Mouse (Mus musculus) bone marrow macrophage, adult 2 months (primary cell): ENCODE measurements at regions not wholly inside any gene's neighbourhood (a gene's known extent, or its start where the extent isn't known, plus 50 kb on each side); places are given as distances from the start of the nearest gene placed in this dataset.

Experiments
- CTCF ChIP-seq: IDR thresholded peaks from 2 replicates; pipeline ENCODE4 v1.5.1; 2012; ENCODE audit warnings: low read depth, mild to moderate bottlenecking, low read length, moderate library complexity
- POLR2A ChIP-seq: IDR thresholded peaks from 2 replicates; pipeline ENCODE4 v1.6.1; 2012; ENCODE audit warnings: mild to moderate bottlenecking, low read depth, low read length, borderline replicate concordance

- TF ChIP-seq CTCF (no peak), POLR2A (no peak)
Measured at GRCm38 (mm10) chr14:61701131-61701530, 93.9 kb downstream of the Kcnrg start.
